Mouse (Mus musculus): Measurements from ENCODE around the gene Setd5. TPM values are rescaled to one million over a fixed set of nuclear protein-coding genes. Genes with fewer than 3 reads are reported as not detected.

The Setd5 gene
- polyA plus RNA-seq, 1 experiment from 2014 or later = 46.5 TPM

GRCm38 (mm10) chr6:113095547-113095946, 18.4 kb downstream of the Setd5 start:
- no peaks in the 10 kb centered on the region for H3K27me3 ChIP-seq (ENCODE audit: control insufficient read depth, insufficient read depth, low read depth, low read length)

GRCm38 (mm10) chr6:113097662-113098061, 20.5 kb downstream of the Setd5 start:
- no peak overlapping the region for H3K4me3 ChIP-seq (ENCODE audit: low read depth, low read length)
- WGBS = 88% methylated on average over 5 of the region's 5 CpGs
- no peaks in the 10 kb centered on the region for H3K9me3 ChIP-seq (replicated peaks; ENCODE audit: control insufficient read depth, low read length, poor library complexity, severe bottlenecking)
- no peak overlapping the region for H3K9ac ChIP-seq (ENCODE audit: low read depth, low read length)
- H3K4me1 ChIP-seq (ENCODE audit: control insufficient read depth, insufficient read depth, low read length) = peaks cover 9% of the 10 kb centered on the region
- H3K36me3 ChIP-seq (ENCODE audit: control insufficient read depth, insufficient read depth, low read length) = no peaks in the 10 kb centered on the region
- H3K27me3 ChIP-seq (ENCODE audit: control insufficient read depth, insufficient read depth, low read depth, low read length) = no peaks in the 10 kb centered on the region
- no peak overlapping the region for H3K4me2 ChIP-seq (ENCODE audit: low read length)
- H3K27ac ChIP-seq (ENCODE audit: low read length) = no peak overlapping the region
- ATAC-seq = no peak

More at GRCm38 (mm10) chr6:113095547-113095946, 18.4 kb downstream of the Setd5 start:
- Histone ChIP-seq H3K4me2 (ENCODE audit: low read length) (no peak overlapping the region), H3K27ac (ENCODE audit: low read length) (no peak overlapping the region), H3K4me1 (ENCODE audit: control insufficient read depth, insufficient read depth, low read length) (peaks cover 4% of the 10 kb centered on the region), H3K4me3 (ENCODE audit: low read depth, low read length) (no peak overlapping the region), H3K36me3 (ENCODE audit: control insufficient read depth, insufficient read depth, low read length) (no peaks in the 10 kb centered on the region), H3K9ac (ENCODE audit: low read depth, low read length) (no peak overlapping the region), H3K9me3 (replicated peaks; ENCODE audit: control insufficient read depth, low read length, poor library complexity, severe bottlenecking) (no peaks in the 10 kb centered on the region)
- WGBS = 100% methylated on average over 1 of the region's 1 CpGs
- no peak for ATAC-seq

GRCm38 (mm10) chr6:113099640-113100289, 22.6 kb downstream of the Setd5 start:
- Histone ChIP-seq H3K4me3 (ENCODE audit: low read depth, low read length) (no peak overlapping the region), H3K9me3 (replicated peaks; ENCODE audit: control insufficient read depth, low read length, poor library complexity, severe bottlenecking) (no peaks in the 10 kb centered on the region), H3K36me3 (ENCODE audit: control insufficient read depth, insufficient read depth, low read length) (no peaks in the 10 kb centered on the region), H3K4me2 (ENCODE audit: low read length) (no peak overlapping the region), H3K4me1 (ENCODE audit: control insufficient read depth, insufficient read depth, low read length) (peaks cover 9% of the 10 kb centered on the region), H3K9ac (ENCODE audit: low read depth, low read length) (no peak overlapping the region), H3K27ac (ENCODE audit: low read length) (peak overlapping the region; percentile 77), H3K27me3 (ENCODE audit: control insufficient read depth, insufficient read depth, low read depth, low read length) (no peaks in the 10 kb centered on the region)
- ATAC-seq = peak; percentile 81
- 29% methylated on average over 5 of the region's 5 CpGs for WGBS

GRCm38 (mm10) chr6:113102541-113102940, 25.4 kb downstream of the Setd5 start:
- WGBS = 81% methylated on average over 4 of the region's 4 CpGs
- no peaks in the 10 kb centered on the region for H3K27me3 ChIP-seq (ENCODE audit: control insufficient read depth, insufficient read depth, low read depth, low read length)
- no peak overlapping the region for H3K4me3 ChIP-seq (ENCODE audit: low read depth, low read length)
- no peak for ATAC-seq
- H3K9me3 ChIP-seq (replicated peaks; ENCODE audit: control insufficient read depth, low read length, poor library complexity, severe bottlenecking) = no peaks in the 10 kb centered on the region
- H3K9ac ChIP-seq (ENCODE audit: low read depth, low read length) = no peak overlapping the region
- no peak overlapping the region for H3K27ac ChIP-seq (ENCODE audit: low read length)
- H3K36me3 ChIP-seq (ENCODE audit: control insufficient read depth, insufficient read depth, low read length) = peaks cover 2% of the 10 kb centered on the region; the same call in 1 of the 2 replicates
- H3K4me2 ChIP-seq (ENCODE audit: low read length) = no peak overlapping the region
- peaks cover 9% of the 10 kb centered on the region for H3K4me1 ChIP-seq (ENCODE audit: control insufficient read depth, insufficient read depth, low read length)

- Histone ChIP-seq H3K4me1 (ENCODE audit: control insufficient read depth, insufficient read depth, low read length) (peaks cover 9% of the 10 kb centered on the region), H3K4me3 (ENCODE audit: low read depth, low read length) (no peak overlapping the region), H3K27ac (ENCODE audit: low read length) (no peak overlapping the region), H3K36me3 (ENCODE audit: control insufficient read depth, insufficient read depth, low read length) (peaks cover 2% of the 10 kb centered on the region; the same call in 1 of the 2 replicates), H3K9ac (ENCODE audit: low read depth, low read length) (no peak overlapping the region), H3K27me3 (ENCODE audit: control insufficient read depth, insufficient read depth, low read depth, low read length) (no peaks in the 10 kb centered on the region), H3K9me3 (replicated peaks; ENCODE audit: control insufficient read depth, low read length, poor library complexity, severe bottlenecking) (no peaks in the 10 kb centered on the region), H3K4me2 (ENCODE audit: low read length) (no peak overlapping the region)
- no peak for ATAC-seq
These were observed 26.6 kb downstream of the Setd5 start for GRCm38 (mm10) chr6:113103765-113104164.

- H3K4me2 ChIP-seq (ENCODE audit: low read length) = no peak overlapping the region
- H3K27me3 ChIP-seq (ENCODE audit: control insufficient read depth, insufficient read depth, low read depth, low read length) = no peaks in the 10 kb centered on the region
- H3K9me3 ChIP-seq (replicated peaks; ENCODE audit: control insufficient read depth, low read length, poor library complexity, severe bottlenecking) = no peaks in the 10 kb centered on the region
- WGBS = 76% methylated on average over 3 of the region's 3 CpGs
- no peak overlapping the region for H3K9ac ChIP-seq (ENCODE audit: low read depth, low read length)
- H3K36me3 ChIP-seq (ENCODE audit: control insufficient read depth, insufficient read depth, low read length) = peaks cover 22% of the 10 kb centered on the region
- ATAC-seq = no peak
- no peak overlapping the region for H3K4me3 ChIP-seq (ENCODE audit: low read depth, low read length)
- H3K27ac ChIP-seq (ENCODE audit: low read length) = no peak overlapping the region
- no peaks in the 10 kb centered on the region for H3K4me1 ChIP-seq (ENCODE audit: control insufficient read depth, insufficient read depth, low read length)
These were observed 32.2 kb downstream of the Setd5 start for GRCm38 (mm10) chr6:113109378-113109777.

- ATAC-seq = no peak
- Histone ChIP-seq H3K4me1 (ENCODE audit: control insufficient read depth, insufficient read depth, low read length) (no peaks in the 10 kb centered on the region), H3K27ac (ENCODE audit: low read length) (no peak overlapping the region), H3K9ac (ENCODE audit: low read depth, low read length) (no peak overlapping the region), H3K36me3 (ENCODE audit: control insufficient read depth, insufficient read depth, low read length) (peaks cover 24% of the 10 kb centered on the region), H3K4me2 (ENCODE audit: low read length) (no peak overlapping the region), H3K9me3 (replicated peaks; ENCODE audit: control insufficient read depth, low read length, poor library complexity, severe bottlenecking) (no peaks in the 10 kb centered on the region), H3K4me3 (ENCODE audit: low read depth, low read length) (no peak overlapping the region), H3K27me3 (ENCODE audit: control insufficient read depth, insufficient read depth, low read depth, low read length) (no peaks in the 10 kb centered on the region)
- 91% methylated on average over 7 of the region's 7 CpGs for WGBS
These were observed 32.8 kb downstream of the Setd5 start for GRCm38 (mm10) chr6:113109956-113110355.

GRCm38 (mm10) chr6:113120806-113121205, 43.6 kb downstream of the Setd5 start:
- H3K36me3 ChIP-seq (ENCODE audit: control insufficient read depth, insufficient read depth, low read length) = peaks cover 37% of the 10 kb centered on the region

GRCm38 (mm10) chr6:113133360-113133759, 56.2 kb downstream of the Setd5 start:
- peaks cover 25% of the 10 kb centered on the region for H3K36me3 ChIP-seq (ENCODE audit: control insufficient read depth, insufficient read depth, low read length)
- 55% methylated on average over 2 of the region's 2 CpGs for WGBS

More at GRCm38 (mm10) chr6:113120806-113121205, 43.6 kb downstream of the Setd5 start:
- ATAC-seq = no peak
- Histone ChIP-seq H3K4me2 (ENCODE audit: low read length) (no peak overlapping the region), H3K9ac (ENCODE audit: low read depth, low read length) (no peak overlapping the region), H3K27me3 (ENCODE audit: control insufficient read depth, insufficient read depth, low read depth, low read length) (no peaks in the 10 kb centered on the region), H3K4me3 (ENCODE audit: low read depth, low read length) (no peak overlapping the region), H3K4me1 (ENCODE audit: control insufficient read depth, insufficient read depth, low read length) (no peaks in the 10 kb centered on the region), H3K9me3 (replicated peaks; ENCODE audit: control insufficient read depth, low read length, poor library complexity, severe bottlenecking) (no peaks in the 10 kb centered on the region), H3K27ac (ENCODE audit: low read length) (no peak overlapping the region)
- 96% methylated on average over 10 of the region's 10 CpGs for WGBS

More at GRCm38 (mm10) chr6:113133360-113133759, 56.2 kb downstream of the Setd5 start:
- Histone ChIP-seq H3K27me3 (ENCODE audit: control insufficient read depth, insufficient read depth, low read depth, low read length) (no peaks in the 10 kb centered on the region), H3K4me2 (ENCODE audit: low read length) (no peak overlapping the region), H3K4me1 (ENCODE audit: control insufficient read depth, insufficient read depth, low read length) (no peaks in the 10 kb centered on the region), H3K9me3 (replicated peaks; ENCODE audit: control insufficient read depth, low read length, poor library complexity, severe bottlenecking) (no peaks in the 10 kb centered on the region), H3K27ac (ENCODE audit: low read length) (no peak overlapping the region), H3K9ac (ENCODE audit: low read depth, low read length) (no peak overlapping the region), H3K4me3 (ENCODE audit: low read depth, low read length) (no peak overlapping the region)
- ATAC-seq = no peak
